Mouse (Mus musculus) forelimb bud, embryonic 11.5 days (tissue): ENCODE results near the gene Sec14l1.
"Not testable (repeated sequence)": the region's sequence is repeated elsewhere in the genome, so short reads cannot be mapped to it uniquely, and the experiment has no call there.

Experiments used
- DNase-seq: peaks from one replicate; pipeline ENCODE4 v3.0.0-alpha.2; 2012; ENCODE audit warnings: low read depth, low spot score

Gene Sec14l1

GRCm38 (mm10) chr11:117114592-117115345 is at the start of gene Sec14l1:
Sec14l1 (plus strand) TSS chr11:117115168.
- DNase-seq = peak; percentile 96

DNA sequence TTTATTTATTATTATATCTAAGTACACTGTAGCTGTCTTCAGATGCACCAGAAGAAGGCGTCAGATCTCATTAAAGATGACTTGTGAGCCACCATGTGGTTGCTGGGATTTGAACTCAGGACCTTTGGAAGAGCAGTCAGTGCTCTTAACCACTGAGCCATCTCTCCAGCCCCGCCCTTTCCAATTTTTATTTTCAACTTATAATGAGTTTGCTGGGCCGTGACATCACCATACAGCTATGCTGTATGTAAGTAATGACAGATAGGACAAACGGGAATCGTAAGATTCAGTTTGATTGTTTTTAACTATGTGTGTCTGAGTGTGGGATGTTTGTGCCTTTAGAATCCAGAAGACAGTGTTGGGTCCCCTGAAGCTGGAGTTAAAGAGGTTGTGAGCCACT is 49.4 kb upstream of the Sec14l1 start:
- not testable (repeated sequence) for DNase-seq

- DNase-seq = no peak
Observed at GRCm38 (mm10) chr11:117066738-117067137, 48.2 kb upstream of the Sec14l1 start.

DNA sequence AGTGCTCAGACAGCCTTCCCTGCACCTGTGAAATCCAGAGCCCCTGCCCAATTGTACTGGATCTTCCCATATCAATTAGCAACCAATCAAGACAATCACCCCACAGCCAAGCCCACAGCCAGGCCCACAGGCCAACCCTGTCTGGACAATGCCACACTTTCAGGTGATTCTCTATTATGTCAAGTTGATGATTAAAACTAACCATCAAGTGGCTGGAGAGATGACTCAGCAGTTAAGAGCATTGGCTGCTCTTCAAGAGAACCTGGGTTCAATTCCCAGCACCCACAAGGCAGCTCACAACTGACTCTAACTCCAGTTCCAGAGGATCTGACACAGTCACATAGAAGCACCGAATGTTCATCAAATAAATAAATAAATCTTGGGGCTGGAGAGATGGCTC is 46.6 kb upstream of the Sec14l1 start:
- DNase-seq = no peak

- no peak for DNase-seq
Observed at GRCm38 (mm10) chr11:117069027-117069426, 45.9 kb upstream of the Sec14l1 start.

GRCm38 (mm10) chr11:117070711-117071110 is 44.3 kb upstream of the Sec14l1 start:
- DNase-seq = no peak

DNA sequence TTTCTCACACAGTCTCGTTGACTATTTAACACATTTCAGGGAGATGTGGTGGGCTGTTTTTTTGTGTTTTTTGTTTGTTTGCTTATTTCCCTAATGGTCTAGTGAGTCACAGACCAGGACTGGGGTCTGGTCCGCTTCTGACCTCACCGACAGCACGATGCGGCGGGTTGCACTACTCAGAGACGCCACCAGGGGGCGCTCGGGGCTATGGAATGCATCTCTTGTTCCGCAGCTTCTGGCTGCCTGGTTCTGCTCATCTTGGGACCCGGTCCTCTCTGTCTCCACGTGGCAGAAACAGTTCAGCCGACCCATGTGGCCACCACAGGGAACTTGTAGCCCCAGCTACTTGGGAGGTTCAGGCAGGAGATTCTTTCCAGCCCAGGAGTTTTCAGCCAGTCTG is 42.8 kb upstream of the Sec14l1 start:
- DNase-seq = peak; percentile 76

GRCm38 (mm10) chr11:117073426-117073825 is 41.5 kb upstream of the Sec14l1 start:
- no peak for DNase-seq

DNA sequence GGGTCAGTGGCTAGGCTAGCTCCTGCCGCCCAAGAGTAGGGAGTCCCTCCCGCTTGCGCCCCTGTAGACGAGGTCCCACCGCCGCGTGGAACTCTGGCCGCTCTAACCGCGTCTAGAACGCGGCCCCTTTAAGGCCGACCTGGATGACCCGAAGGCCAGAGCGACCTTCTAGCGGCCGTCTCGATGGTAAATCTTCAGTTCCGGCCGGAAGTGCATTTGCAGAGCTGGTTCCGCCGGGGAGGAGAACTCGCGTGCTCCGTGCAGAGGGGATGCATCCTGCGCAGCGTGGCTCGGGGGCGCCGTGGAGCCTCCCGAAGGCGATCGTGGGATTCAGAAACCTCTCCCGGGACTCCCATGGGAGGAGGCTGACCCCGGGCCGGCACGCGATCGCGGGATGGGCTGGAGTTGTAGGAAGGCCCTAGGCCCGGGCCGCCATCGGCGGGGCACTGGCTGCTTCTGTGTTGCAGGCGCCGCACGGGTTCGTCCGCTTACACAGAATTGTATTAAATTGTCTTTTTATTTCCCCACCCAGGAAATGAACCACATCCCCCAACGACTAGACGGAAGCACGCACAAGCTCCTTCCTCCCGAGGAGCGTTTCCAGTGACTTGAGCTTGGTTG is 38.3 kb upstream of the Sec14l1 start:
- DNase-seq = peak; percentile 82

GRCm38 (mm10) chr11:117077227-117077626 is 37.7 kb upstream of the Sec14l1 start:
- no peak for DNase-seq

- DNase-seq = no peak
Observed at GRCm38 (mm10) chr11:117077902-117078301, 37.1 kb upstream of the Sec14l1 start.

DNA sequence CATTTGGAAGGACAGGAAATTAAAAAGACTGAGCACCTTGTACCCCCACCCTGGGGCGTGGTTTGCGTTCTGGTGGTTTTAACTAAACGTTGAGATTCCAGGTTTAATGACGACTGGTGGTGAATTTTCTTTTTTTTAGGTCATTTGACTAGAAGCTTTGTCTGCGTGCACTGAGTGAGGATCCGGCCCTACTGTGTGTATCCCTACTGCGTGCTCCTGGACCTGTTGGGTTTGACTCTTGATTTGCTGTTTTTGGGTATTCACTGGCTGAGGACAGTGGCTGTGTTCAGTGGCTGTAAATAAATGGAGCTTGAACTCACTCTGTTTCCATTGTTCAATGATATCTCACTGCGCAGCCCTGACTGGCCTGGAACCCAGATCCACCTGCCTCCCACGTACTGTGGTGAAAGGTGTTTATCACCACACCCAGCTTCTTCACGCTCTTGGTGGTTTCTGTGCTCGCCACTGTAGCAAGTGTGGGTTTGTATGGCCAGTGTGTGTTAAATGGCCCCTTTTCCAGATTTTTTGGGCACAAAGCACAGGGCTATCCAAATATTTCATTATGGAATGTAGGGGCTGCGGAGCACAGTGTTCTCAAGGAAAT is 36.2 kb upstream of the Sec14l1 start:
- DNase-seq = no peak

DNA sequence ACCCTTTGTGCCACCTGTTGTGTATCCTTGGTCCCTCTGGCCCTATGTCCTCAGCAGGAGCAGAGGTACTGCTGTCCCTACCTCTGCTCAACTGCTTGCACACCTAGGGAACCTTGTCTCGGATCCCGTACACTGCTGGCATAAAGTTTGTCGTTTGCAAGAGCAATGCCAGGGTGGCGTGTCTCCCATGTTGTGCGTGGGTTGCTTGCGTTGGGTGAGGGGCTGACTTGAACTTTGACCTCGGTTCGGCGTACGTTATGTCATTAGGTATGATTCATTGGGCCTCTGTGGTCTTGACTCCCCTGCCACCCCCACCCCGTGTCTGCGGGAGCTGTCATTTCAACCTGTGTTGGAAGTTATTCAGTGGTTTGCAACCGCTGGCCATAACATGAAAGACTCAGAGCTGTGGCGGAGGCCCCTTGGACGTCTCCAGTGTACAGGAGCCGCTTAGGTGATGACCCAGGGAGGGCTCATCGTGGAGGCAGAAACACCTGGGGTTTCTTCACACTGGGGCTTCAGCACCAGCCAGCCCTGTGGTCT is 35.2 kb upstream of the Sec14l1 start:
- DNase-seq = no peak

- DNase-seq = no peak
Observed at GRCm38 (mm10) chr11:117080209-117080608, 34.8 kb upstream of the Sec14l1 start.

- DNase-seq = peak; percentile 82
Observed at GRCm38 (mm10) chr11:117081165-117082064, 33.6 kb upstream of the Sec14l1 start.

- DNase-seq = no peak
Observed at GRCm38 (mm10) chr11:117082353-117082934, 32.5 kb upstream of the Sec14l1 start.

- no peak for DNase-seq
Observed at GRCm38 (mm10) chr11:117083052-117083881, 31.7 kb upstream of the Sec14l1 start.

DNA sequence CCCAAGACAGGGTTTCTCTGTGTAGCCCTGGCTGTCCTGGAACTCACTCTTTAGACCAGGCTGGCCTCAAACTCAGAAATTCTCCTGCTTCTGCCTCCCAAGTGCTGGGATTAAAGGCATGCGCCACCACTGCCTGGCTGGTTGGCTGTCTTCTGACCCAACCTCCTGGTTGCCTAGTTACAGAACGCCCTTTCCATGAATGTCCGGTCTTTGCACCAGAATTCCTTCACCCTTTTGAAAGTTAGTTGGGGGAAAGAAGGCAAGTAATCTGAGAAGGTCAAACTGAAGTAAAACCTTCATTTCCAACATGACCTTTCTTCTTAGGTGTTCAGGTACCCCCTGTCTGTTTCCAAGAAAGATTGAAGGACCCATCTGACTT is 31.1 kb upstream of the Sec14l1 start:
- not testable (repeated sequence) for DNase-seq

DNA sequence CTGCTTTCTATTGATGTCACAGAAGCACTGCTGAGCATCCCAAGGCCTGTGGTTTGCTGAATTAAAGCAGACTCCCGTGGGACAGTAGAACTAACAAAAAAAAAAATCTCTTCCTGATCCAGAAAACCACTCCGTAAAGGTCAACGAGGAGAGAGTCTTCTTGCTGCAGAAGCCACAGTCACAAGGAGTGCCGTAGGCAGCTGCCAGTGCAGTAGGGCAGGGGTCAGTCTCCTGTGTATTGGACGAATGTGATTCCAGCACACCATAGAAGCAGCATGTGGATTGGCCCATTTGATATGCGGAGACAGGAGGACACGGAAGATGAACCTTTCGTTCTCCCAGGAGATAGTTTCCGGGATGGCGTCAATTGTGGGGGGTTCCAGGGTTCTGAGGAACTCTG is 28.8 kb upstream of the Sec14l1 start:
- DNase-seq = no peak
